Mouse (Mus musculus): ENCODE data around the gene Pelo.
A peak's percentile ranks its signal among the peaks of the same experiment; 100 is the strongest.

Gene Pelo

DNA sequence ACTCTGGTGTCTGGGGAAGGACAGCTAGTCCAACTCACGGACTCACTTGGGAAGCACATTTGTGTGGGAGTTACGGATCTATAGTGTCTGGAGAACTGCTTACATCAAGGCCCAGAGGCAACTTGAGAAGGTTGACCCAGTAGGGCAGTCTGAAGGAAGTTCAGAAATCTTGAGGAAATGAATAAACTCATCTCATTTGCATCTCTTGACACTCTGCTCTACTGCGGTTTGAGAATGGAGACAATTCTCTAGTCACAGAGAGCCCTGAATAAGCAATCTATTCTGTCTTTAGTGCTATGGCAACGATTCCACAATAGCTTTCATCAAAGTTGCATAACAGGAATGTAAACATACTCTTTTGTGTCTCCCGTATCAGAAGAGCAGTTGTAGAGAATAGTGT is 7.0 kb upstream of the Pelo start:
- no peak for DNase-seq (ENCODE audit: low spot score in 2 of 2)

DNA sequence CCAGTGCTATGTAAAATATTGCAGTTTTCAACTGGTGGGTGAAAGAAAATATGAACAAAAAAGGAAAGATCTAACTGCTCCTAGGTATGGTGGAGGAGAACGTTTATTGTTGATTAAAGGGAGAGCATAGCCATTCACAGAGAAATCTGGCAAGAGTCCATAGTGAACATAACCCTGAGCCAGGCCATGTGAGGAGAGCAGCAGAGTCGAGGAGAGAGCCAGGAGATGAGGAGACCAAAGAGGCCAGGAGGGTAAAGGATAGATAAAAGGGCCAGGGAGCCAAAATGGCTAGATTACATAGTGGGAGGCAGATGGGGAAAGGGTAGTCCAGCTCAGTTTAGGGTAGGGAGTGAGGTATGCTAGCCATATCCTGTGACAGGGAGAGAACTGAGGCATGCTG is 6.2 kb upstream of the Pelo start:
- no peak for DNase-seq (ENCODE audit: low spot score in 2 of 2)

DNA sequence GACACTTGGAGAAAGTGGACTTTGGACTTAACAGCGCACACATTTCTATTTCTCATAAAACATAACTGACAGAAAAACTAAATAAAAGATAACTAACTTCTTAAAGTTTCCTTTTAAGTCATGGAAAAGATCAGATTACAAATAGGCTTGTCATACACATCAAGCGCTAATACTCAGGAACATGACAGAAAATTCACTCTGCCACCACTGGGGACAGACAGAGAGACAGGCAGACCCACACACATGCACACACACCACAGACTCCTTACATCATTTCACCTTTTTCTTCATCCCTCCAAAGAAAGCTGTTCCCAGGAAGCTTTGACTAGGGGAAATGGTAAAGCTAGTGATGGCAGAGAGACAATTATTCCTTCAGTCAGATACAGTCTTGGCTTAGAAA is 5.4 kb upstream of the Pelo start:
- DNase-seq (ENCODE audit: low spot score in 2 of 2), result no peak

DNA sequence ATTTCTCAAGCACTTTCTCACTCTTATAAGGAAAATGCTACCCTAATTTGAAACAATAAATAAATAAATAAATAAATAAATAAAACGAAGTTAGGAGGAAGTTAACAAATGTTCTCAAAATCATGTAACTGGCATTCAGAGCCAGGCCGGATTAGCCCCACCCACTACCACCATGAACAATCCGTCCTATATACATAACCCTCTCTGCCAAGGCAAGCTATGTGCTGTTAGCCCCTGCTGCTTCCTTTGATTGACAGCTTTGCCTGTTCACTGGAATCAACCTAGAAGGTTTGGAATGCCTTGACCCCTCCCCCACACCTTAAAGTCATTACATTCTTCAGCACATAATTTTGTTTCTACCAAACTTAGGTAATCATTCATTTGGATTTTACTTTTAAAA is 1.5 kb upstream of the Pelo start:
- DNase-seq (ENCODE audit: low spot score in 2 of 2), result no peak

DNA sequence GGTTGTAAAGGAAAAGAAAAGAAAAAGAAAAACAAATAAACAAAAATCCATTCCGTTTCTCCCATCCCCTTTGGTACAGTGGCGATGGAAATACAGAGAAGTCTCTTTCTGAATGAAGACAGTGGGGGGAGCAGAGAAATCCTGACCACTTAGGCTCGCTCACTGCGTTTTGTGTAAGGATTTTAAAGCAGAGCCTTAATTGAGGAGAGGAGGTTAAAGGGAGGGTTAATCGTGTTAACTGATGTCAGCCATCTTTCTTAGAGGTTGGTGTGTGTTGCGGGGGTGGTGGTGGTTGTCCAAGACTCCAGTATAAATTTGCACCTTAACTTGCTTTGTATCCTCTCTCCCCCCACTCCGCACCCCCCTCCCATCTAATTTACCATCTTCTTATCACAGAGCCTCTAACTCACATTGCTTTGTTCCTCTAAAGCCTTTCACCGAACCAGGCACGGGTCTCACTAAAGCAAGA is 1.0 kb upstream of the Pelo start:
- DNase-seq (ENCODE audit: low spot score in 2 of 2), result no peak

DNA sequence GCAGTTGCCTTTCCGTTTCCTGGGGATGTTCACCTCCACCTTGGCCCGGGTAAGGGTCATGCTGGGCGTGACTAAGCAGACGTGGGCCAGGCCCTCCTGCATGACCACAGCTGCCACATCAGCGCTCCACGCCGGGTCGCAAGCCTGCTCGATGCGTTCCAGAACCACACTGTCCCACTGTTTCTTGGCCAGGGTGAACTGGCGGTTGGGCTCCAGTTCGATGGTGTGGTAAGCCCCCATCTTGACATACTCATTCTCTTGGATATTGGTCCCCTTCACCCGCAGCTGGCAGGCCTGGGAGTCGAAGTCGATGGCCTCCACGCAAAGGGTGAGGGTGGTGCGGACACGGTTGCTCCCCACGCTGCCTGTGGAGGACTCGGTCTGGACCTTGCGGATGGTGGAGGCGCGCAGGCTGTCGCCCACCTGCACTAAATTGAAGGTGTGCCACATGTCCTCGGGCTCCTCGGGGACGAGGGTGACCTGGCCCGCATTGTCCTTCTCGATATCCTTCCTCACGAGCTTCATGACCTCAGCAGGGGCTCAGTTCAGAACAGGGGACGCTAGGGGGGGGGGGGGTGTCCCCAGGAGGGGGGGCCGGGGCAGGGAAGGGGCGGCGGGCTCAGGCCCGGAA is 476 bp downstream of the Pelo start:
- DNase-seq (ENCODE audit: low spot score in 2 of 2), result peak in 1 of 2 experiments; percentile 32

DNA sequence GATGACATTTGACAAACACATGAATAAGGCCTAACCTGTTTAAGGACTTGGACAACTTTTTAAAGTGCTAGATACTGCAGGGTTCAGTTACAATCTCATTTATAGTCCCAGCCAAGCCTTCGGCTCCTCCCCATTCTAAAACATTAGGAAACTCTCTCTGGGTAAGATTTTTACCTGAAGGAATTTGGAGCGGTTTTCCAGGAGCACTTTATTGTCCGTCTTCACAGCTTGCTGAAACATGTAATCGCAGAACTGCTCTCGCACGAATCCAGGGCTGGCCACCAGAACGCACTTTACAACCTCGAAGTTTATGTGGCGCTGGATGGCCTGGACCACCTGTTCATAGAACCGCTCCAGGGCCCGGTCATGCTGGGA is 979 bp downstream of the Pelo start:
- DNase-seq (ENCODE audit: low spot score in 2 of 2), result no peak

DNA sequence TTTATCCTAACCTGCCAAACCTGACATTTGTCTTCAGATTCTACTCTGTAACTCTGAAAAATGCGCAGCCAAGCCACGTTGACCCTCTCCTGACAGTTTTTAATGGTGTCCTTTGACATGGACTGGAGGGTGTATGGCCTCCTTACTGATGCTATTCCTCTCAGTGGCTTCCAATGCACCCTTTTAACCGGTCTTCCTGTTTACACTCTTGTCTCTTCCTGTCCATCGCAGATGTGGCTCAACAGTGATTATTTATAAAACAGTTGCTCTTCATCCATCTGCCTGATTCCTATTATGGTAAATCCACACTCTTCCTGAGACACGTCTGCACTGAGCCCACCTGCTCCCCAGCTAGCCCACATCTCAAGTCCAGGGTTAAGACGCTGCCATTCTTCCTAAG is 4.0 kb downstream of the Pelo start:
- DNase-seq (ENCODE audit: low spot score in 2 of 2), result no peak

DNA sequence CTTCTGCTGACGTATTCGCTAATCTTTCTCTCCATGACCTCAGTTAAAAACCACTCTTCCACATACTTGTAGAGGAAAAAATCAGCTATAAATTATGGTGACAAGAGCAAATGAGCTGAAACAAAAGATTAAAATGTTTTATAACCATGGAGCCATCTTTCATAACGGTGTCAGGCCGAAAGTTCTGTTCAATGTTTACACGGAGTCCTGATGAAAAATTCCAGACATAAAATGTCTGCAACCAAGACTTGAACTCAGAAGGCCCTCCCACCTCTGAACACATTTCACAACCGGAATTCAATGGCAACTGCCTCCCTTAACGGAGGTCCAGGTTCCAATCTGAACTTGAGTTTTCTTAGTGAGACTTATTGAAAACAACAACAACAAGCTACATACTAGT is 7.6 kb downstream of the Pelo start:
- DNase-seq (ENCODE audit: low spot score in 2 of 2), result no peak

DNA sequence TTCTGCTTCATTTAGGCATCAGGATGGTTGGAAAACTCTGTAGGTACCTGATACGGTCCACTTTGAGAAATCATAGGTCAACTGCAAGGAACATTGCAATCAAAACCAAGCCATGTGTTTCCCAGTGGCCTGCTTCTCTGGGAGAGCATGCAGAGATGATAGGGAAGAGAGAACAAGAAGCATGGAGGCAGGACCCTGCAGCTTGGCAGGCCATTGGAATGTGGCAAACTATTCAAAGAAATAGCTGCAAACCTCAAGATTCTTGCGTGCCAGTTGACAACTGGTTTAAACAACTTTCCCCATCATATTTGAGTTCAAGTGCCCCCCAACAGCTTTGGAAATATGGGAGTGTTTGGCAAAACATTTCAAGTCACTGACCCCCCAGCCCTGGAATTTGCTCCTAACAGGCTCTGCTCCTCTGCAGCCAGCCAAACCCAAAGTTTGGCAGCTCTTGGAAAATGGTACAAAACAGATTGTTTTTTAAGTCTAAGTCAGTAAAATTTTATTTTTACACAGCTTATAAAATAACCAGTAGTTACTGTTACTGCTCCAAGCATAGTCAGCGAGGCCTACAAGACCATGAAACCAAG is 9.9 kb downstream of the Pelo start:
- DNase-seq (ENCODE audit: low spot score in 2 of 2), result no peak

DNA sequence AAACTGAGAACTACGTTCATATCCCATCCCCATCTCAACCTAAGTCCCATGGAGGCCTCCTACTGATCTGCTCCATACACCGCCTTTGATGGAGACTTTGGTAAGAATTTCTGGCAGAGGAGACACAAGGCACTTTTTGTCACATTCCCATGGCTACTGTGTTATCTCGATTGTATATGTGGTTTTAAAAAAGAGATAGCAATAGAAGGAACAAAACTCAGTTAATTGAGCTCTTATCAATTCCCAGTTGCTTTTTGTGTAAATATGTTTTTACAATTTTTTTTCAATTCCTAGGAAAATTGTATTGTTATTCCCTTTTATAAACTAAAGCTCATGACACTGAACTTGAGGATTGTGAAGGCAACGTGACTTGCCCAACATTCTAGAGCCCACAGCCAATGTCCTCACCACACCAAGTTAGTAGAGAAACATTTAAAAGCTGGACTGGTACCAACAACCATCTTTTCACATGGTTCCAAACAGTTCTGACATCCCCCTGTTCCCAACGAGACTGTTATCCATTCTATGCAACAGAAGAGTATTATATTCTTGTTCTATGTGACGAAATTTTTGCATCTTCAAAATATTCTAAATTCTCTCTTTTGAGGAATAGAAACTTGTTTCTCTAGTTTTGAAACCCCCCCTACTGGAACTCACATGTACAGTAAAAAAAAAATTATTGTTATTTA is 10.8 kb downstream of the Pelo start:
- DNase-seq (ENCODE audit: low spot score in 2 of 2), result no peak

DNA sequence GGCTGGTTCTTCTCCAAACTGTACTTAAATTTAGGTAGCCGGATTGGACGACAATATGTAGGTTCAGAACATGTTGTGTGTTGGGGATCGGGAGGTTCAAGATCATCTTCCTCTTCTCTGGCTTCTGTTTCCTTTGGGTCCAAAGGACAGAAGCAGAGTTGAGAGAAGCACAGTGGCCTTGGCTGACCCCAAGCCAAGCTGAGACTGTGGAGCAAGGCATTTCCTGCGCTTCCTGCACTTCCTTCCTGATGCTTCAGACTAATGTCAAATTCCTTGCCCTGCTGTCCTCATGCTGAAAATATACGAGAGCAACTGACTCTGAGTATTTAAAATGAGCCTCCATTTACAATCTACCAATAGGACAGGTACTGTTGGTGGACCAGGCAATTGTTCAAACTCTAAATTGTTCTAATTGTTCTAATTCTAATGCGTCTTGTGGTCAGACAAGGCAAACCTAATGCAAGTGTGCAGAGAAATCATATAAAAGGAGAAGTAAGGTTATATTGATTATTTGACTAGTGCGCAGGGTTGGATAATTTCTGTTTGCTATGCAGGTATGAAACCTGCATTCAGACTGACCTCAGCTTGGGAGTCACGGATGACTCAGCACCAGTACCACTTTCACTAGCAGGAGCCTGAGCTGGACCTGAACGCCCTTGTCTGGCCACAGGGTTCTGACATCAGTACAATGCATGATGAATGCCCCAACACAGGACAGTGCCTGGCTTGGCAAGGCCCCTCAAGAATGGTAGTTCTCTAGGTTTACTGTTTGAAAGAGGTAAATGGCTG is 12.4 kb downstream of the Pelo start:
- no peak for DNase-seq (ENCODE audit: low spot score in 2 of 2)

DNA sequence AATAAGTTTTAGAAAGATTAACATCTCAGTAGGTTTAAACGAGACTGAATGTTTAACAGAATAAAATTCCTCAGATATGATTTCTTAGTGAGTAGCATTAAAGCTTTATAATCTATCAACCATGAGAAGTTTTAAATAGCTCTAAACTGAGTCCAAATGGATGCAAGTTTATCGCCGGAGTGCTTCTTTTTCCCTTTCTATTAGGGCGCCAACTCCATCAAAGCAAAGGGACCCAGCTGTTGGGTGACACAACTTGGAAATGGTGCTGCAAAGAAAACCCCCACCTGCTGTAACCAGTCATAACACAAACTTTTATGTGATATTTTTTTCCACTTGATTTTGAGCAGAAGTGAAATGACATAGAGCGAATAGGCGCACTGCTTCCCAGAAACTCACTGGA is 17.6 kb downstream of the Pelo start:
- DNase-seq (ENCODE audit: low spot score in 2 of 2), result no peak

DNA sequence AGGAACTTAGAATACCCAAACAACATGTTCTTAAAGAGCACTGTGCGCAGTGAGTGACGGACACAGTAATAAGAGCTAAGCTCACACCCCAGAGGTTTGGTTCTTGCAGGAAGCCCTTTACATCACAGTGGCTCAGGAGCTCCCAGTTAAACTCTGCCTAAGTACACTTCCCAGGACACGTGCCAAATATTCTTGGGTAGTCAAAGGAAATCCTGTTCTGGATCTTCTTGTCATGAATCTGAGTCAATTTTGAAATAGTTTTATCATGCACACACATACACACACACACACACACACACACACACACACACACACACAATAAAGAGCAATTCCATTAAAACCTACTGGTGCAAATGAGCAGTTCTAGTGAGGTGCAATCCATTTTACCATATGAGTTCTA is 18.6 kb downstream of the Pelo start:
- DNase-seq (ENCODE audit: low spot score in 2 of 2), result no peak

DNA sequence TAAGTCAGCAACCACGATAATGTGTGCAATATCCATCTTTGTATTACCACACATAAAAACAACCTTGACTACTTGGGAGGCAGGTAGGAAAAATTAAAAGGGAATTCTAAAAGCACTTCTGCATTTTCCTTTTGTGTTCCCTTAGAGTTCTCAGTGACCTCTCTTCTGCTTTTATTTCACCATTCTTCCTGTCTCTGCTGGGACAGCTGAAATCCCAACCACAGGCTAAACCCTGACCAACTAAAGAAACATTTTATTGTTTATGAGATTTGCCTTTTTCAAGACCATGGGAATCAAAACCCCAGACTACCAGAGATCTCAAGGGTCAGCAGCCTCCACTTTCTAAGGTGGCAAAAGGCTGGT is 22.0 kb downstream of the Pelo start:
- no peak for DNase-seq (ENCODE audit: low spot score in 2 of 2)

DNA sequence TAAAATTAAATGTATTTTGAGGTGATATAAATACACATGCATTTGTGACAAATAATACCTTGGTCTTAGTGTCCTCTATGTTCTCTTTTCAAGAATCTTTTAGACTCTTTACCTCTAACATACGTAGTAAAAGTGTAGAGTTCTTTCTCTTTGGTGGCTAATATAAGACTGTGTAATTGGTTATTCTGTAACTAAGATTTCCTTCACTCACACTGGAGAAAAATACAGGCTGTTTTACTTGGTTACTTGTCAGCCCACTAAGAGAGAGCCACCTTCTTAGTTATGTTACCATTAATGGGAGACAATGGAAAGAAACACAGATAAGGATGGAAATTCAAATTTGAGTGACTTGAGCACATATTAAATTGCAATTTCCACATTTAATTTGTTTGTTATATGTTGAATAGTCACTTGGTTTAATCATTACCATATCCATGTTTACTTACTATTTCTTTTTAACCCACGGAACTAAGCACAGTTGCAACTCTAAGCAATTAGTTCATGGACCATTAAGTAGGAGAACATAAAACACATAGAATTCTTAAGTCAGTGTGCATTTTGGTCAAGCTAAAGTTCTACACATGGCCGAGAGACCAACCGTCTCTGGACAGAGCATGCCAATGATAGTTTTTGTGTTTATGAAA is 22.5 kb downstream of the Pelo start:
- DNase-seq (ENCODE audit: low spot score in 2 of 2), result no peak

DNA sequence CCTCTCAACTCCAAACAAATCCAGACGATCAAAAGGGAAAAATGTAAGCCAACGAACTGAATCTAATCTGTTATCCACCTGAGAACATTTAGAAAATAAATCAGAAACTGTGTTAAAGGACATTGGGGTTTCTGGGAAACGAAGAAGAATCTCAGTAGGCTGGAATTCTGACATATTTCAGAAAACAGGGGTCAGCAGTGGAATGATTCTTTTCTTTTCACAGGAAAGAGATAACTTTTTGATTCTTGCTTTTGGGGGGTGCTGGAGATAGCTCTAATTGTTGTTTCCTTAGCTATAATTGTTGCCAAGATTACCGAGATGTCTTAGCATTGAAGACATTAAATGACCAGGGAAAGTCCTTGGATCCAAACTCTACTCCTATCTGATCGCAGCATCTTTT is 32.4 kb downstream of the Pelo start:
- DNase-seq (ENCODE audit: low spot score in 2 of 2), result no peak

DNA sequence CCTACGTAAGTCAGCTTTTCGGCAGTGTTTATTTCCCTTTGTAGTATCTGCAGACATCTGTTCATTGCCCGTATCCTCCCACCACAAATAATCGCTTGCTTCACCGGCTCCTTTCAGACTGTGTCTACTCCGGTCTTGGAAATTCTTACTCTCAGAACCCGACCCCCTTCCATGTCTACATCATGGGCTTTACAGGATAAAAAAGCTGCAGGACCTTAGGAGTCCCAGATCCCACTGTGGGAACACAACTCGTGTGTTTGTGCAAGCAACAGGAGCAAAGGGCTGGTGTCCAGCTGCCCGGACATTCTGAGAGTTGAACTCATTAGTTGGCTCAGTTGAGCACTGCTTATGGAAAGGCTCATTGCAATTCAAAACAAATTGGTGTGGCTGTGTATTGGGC is 35.2 kb downstream of the Pelo start:
- DNase-seq (ENCODE audit: low spot score in 2 of 2), result no peak

DNA sequence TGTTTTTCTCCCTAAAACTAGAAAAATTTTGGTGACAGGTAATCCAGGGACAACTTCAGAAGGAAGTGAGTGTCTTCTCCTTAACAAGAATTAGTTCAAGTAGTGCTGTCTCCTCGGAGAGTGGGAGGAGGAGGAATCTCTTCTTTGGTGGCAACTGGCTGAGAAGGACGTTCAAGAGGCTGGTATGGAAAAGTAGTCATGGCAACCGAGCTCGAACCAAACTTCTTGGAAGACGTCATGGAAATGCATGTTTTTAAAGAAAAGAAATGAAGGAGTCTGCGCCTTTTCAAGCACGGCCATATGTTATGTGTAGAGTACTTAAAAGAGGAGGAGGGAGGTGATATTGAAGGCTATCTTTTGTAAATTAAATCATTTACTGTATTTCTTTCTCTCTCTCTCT is 37.4 kb downstream of the Pelo start:
- DNase-seq (ENCODE audit: low spot score in 2 of 2), result no peak

DNA sequence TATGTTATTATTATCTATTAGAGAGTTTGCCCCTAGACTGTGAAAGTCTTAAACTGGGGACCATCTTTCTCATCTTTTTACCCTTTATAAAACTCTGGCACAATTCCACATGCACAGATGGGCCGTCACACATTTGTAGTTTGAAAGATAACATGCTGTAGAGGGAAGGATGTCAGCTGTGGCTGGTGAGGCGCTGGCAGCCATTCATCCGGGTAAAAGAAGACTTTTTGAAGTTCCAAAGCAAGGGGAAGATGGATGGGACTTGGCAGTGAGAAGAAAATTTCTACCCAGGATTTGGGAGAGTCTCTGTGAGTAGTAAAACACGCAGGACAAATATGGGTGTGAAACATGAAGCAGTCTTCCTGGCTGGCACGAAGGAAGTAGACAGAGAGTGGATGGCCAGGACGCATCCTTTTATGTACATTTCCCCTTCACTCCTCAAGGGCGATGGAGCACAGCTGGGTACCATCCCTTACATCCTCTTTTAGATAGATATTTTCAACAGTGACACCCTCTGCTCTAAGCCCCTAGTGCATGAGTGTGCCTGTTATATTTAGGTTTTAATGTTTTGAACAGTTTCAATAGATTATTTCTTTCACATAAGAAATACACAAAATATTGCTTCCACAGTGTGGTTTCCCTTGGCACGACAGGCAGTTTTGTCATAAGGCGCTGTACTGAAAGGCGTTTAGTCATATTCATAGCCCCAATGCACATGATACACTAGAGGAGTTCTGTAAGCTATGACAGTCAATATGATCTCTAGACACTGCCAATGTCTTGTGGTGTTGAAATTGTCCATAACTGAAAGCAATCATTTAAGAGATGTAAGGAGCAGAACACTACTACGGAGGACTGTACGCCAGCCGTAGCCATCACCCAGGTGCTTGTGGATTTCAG is 39.1 kb downstream of the Pelo start:
- DNase-seq (ENCODE audit: low spot score in 2 of 2), result no peak

DNA sequence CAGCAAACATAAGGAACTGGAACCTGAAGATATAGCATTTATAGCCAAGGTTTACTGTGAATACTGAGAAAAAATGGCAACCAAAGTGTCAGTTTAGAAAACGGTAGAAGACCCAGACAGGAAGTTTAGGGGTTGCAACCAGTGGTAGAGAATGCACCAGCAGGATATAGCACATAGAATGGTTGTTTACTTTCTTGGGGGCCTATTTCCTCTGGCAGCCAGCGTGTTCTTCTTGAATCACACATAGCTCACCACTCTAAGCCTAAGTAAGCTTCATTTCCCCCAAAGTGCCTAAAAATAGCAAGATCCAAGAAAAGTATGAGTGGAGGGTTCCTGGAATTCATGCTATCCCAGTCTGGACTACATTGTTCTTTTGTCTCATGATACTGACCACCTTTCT is 47.3 kb downstream of the Pelo start:
- DNase-seq (ENCODE audit: low spot score in 2 of 2), result no peak
